Mouse (Mus musculus) layer of hippocampus, adult 2 months (tissue): ENCODE results near the gene Sppl2b. TPM values are rescaled to one million over a fixed set of nuclear protein-coding genes. Genes with fewer than 3 reads are reported as not detected.
A peak's percentile ranks its signal among the peaks of the same experiment; 100 is the strongest.

Source experiments
- DNase-seq, 2 experiments: peaks; one replicate each; pipeline ENCODE4 v3.0.0; 2022; ENCODE audit warnings: low spot score in 2 of 2
- H3K27ac ChIP-seq: fragments of 200-600 bp; 2 replicates; pipeline ENCODE4 v1.8.1; 2022
- H3K4me3 ChIP-seq: fragments of 200-600 bp; 2 replicates; pipeline ENCODE4 v1.8.1; 2022; ENCODE audit warnings: mild to moderate bottlenecking
- CTCF ChIP-seq: fragments of 200-600 bp; conservative IDR thresholded peaks from 2 replicates; pipeline ENCODE4 v1.8.1; 2022; ENCODE audit warnings: antibody characterized with exemption, mild to moderate bottlenecking, moderate library complexity
- total RNA-seq, 2 experiments: library from RNA; stranded (reverse); gene quantifications; 2 replicates each; pipeline ENCODE4 v1.2.3; 2021

Sppl2b gene
- total RNA-seq, 2 experiments from 2014 or later, result 61.2 to 63.2 TPM

DNA sequence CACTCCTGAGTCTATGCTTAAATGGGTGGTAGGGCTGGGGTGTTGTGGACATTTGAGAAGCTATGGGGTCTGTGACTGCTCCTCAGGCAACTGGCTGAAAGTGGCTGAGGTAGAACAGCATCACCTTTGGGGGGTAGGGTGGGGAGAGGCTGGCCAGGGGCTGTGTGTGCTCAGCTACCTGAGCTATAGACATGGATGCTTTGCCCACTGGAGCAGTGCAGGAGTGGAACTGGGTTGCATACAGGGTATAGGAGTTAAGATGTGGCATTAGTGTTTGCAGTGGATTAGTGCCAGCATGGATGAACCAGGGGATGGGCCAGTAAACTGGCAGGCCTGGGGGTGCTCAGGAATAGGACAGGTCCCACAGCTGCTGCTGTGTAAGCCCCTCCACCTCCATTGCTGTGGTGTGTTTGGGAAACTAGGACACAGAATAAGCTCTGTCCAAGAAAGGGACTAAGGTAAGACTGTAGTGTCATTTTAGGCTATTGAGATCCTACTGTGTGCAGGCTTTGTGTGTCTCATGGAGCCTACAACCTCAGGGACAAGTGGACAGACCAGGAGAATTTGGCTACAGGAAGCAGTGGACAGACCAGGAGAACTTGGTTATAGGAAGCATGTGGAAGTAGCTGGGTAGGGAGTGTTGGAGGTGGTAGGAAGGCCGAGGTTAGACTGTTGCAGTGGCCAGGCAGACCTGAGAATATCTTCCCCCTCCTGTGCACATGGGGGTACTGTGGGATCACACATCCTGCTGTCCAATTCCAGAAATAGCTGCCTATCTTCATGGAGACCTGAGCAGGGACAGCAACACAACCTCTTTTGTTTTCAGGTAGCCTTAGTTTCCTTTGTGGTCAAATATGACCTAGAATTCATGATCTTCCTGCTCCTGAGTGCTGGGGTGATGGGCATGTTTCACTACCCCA is 25.5 kb upstream of the Sppl2b start:
- Histone ChIP-seq H3K27ac (no peak overlapping the region), H3K4me3 (no peak overlapping the region)
- DNase-seq, result no peak
- no peak for TF ChIP-seq CTCF

DNA sequence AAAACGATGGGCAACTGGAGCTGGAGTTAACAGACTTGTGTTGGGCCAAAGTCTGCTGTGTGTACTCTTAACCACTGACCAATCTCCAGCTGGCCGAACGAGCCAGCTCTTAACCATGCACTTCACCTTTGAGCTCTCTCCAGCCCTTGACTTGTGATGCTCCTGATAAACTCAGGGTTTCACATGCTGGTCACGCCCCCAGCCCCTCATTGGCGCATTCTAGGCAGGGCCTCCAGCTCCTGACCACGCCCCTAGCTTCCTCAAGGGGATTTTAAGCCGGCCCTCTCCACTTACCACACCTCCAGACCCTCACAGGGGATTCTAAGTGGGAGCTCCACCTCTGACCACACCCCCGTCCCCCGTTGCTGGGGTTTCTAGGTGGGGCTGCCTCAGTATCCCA is 23.9 kb upstream of the Sppl2b start:
- Histone ChIP-seq H3K4me3 (no peak overlapping the region), H3K27ac (no peak overlapping the region)
- no peak for DNase-seq
- no peak for TF ChIP-seq CTCF

DNA sequence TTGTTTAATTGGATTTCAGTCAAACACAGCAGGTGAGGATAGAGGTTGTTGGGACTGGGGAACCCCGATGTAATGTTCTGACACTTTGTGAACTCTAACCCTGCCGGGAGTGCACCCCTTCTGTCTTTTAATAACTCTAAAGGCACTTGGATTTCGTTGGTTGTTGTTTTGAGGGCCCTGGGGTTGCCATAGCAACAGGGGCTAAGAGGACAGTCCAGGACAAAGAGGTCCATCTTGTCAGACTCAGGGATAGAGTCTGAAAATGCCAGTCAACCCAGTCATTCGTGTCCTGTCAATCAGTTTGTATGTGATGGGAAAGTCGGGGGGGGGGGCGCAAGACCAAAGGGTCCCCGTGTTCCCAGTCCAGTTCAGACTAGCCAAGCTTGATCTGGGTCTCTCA is 22.3 kb upstream of the Sppl2b start:
- no peak overlapping the region for H3K27ac ChIP-seq
- no peak overlapping the region for H3K4me3 ChIP-seq
- TF ChIP-seq CTCF, result no peak
- no peak for DNase-seq

GRCm38 (mm10) chr10:80835617-80836016 is 19.5 kb upstream of the Sppl2b start:
- no peak for TF ChIP-seq CTCF
- H3K27ac ChIP-seq, result no peak overlapping the region
- DNase-seq, result no peak
- no peak overlapping the region for H3K4me3 ChIP-seq

GRCm38 (mm10) chr10:80836949-80837379 is 18.1 kb upstream of the Sppl2b start:
- no peak for DNase-seq
- TF ChIP-seq CTCF, result no peak
- Histone ChIP-seq H3K27ac (peak overlapping the region; percentile 37; the same call in 1 of the 2 replicates), H3K4me3 (no peak overlapping the region)

DNA sequence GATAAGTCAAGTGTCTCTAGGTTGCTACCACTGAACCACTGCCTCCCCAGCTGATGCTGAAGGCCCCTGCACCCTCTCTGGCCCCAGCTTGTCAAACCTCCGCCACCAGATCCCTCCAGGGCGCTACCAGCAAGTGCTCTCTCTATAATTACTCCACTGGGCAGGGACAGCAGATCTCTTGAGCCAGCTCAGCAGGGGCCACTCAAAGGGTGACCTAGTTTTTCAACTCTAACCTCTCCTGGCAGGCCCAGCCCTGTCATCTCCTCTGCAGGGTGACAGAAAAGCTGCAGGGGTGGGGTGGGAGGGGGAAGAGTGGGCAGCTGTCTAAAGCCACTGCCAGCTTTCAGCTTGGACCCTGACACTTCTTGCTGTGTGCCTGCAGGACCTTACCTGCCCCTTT is 17.2 kb upstream of the Sppl2b start:
- DNase-seq, result no peak
- H3K4me3 ChIP-seq, result no peak overlapping the region
- H3K27ac ChIP-seq, result peak overlapping the region; percentile 37; the same call in 1 of the 2 replicates
- no peak for TF ChIP-seq CTCF

DNA sequence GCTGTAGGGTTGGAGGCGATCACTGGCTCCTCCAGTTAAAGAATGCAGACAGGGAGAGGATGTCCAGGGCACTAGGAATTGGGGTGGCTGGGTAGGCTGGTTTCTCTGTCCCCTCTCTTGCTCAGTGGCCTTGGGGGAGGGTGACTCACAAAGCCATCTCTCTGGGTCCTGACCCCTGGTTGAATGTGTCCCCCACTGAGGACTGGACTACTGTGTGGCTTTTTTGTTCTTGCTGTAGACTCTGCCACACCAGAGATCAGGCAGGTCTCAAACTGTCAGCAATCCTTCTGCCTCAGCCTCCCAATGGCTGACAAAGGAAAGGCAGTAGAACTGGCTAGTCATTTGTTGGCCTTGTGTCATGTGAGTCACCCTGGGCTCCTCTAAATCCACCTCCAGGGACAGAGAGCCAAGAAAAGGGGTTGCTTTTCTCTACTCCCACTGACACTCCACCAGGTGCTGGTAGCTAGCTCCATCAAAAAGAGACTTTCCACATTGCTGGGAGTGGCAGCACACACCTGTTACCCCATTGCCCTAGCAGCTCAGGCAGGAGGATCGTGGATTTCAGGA is 16.6 kb upstream of the Sppl2b start:
- DNase-seq, result no peak
- no peak for TF ChIP-seq CTCF
- 0 out of 2 replicates have a peak overlapping the region, but pooled peaks have one; percentile 37 for H3K27ac ChIP-seq
- H3K4me3 ChIP-seq, result no peak overlapping the region

DNA sequence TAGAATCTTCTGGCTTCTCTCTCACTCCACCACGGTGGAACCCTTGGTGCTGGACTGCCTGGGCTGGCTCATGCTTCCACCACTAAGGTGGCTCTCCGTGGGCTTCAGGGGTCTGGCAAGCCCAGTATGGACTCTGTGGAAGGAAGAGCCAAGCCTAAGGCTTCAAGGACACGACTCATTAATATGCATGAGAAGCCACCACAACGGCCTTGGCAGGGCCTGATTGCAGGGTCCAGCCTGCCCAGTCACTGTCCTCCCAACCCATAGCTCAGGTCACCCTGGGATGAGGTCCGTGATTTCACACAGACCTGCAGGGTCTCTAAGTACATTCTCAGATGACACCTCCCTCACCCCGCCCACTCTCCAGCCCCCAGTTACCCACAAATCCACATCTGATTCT is 15.2 kb upstream of the Sppl2b start:
- no peak for TF ChIP-seq CTCF
- H3K27ac ChIP-seq, result no peak overlapping the region
- H3K4me3 ChIP-seq, result no peak overlapping the region
- no peak for DNase-seq

GRCm38 (mm10) chr10:80841685-80842084 is 13.4 kb upstream of the Sppl2b start:
- H3K27ac ChIP-seq, result peak overlapping the region; percentile 85; the same call in 1 of the 2 replicates
- no peak for TF ChIP-seq CTCF
- no peak for DNase-seq
- H3K4me3 ChIP-seq, result peak overlapping the region; percentile 60; the same call in 1 of the 2 replicates

GRCm38 (mm10) chr10:80842334-80842733 is 12.7 kb upstream of the Sppl2b start:
- Histone ChIP-seq H3K27ac (peak overlapping the region; percentile 85), H3K4me3 (peak overlapping the region; percentile 60)
- no peak for TF ChIP-seq CTCF
- peak in 1 of 2 experiments; percentile 63 for DNase-seq

DNA sequence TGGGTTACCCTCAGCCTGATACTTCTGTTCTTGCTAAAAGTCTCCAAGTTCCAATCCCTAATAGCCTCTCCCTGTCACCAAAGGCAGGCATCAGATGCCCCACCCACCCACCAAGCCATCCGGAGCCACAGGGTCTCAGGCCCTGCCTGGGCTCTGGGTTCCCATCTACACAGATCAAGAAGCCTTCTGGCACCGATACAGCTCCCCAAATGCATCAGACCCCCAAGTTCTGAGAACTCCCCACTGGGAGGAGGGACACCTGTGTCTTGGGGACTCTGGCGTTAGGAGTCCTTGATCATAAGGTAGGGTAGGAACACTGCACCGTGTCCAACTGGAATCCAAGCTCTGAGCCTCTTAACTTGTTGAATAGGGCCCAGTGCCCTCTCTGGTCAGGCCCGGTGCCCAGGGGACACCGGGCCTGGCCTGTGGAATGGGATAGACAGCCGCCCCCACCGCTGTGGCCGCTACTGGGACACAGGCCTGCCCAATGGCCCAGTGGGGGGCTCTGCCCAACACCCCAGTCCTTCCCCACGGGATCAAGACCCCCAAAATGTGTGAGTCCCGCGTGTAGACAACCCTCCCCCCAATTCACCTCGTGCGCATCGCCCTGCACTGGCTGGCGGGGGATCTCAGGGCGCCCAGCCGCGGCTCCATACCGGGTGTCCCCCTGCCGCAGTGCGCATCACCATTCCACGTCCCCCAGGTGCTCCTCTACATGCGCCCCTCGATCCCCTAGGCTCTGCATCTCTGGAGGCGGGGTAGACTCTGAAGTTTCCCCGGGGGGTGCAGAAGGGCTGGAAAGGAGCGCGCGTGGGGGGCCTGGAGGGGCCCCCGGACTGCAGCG is 11.8 kb upstream of the Sppl2b start:
- Histone ChIP-seq H3K27ac (peak overlapping the region; percentile 85), H3K4me3 (peak overlapping the region; percentile 60)
- no peak for DNase-seq
- TF ChIP-seq CTCF, result no peak

GRCm38 (mm10) chr10:80843931-80844547 is 11.0 kb upstream of the Sppl2b start, which contains the start of gene Lingo3:
Lingo3 (minus strand) TSS chr10:80844039.
- Histone ChIP-seq H3K4me3 (peak within 1 kb of the TSS; percentile 60), H3K27ac (peak within 1 kb of the TSS; percentile 85)
- DNase-seq, result peak in 1 of 2 experiments; percentile 71
- no peak for TF ChIP-seq CTCF
